Mouse (Mus musculus) embryonic fibroblast, embryonic 13.5 days (primary cell): ENCODE data around the gene Ercc6l2.

Experiments used
- CTCF ChIP-seq: IDR thresholded peaks from 2 replicates; pipeline ENCODE4 v1.5.1; 2011; ENCODE audit warnings: mild to moderate bottlenecking, control low read depth, low read length, moderate library complexity, borderline replicate concordance; ENCODE audit not compliant: insufficient read depth
- POLR2A ChIP-seq: IDR thresholded peaks from 2 replicates; pipeline ENCODE4 v1.6.1; 2011; ENCODE audit warnings: low read depth, mild to moderate bottlenecking, control low read depth, low read length, moderate library complexity

GRCm38 (mm10) chr13:63918733-63919422 is 103.8 kb downstream of the Ercc6l2 start:
- TF ChIP-seq CTCF, result no peak
- TF ChIP-seq POLR2A, result no peak
